ENCODE assay signal across 9 mouse cellular contexts in the genomic region with DNA sequence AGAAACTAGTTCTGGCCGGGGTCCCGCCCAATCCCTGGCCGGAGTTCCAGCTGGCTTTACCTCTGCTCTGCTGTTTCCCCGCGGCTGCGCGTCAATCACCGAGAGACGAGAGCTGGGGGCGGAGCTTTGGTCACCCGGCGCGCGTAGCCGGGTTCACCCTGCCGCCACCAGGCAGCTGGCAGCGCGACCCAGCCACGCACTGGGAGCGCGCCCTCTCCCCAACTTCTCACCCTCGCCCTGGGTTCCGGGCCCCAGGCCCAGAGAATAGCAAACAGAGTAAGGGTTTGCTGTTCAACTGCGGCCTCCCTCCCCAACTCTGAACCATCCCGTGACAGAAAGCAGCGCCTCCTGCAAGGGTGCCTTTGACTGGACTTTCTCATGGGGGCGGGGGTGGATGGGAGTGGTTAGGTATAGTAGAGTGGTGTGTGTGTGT. TPM values are rescaled to one million over a fixed set of nuclear protein-coding genes. Genes with fewer than 3 reads are reported as not detected.
DNase-seq lines count a peak whose midpoint lies in the region; ATAC-seq and TF ChIP-seq lines count a peak whose summit lies in the region.
"Had no signal": no experiment of that assay in that cellular context is flagged by ENCODE, and none has a peak within 500 bp of the region (broad histone marks: within the 10 kb centered on the region; RNA-seq: fewer than 3 reads in every experiment).

No protein-coding gene starts in this region.

- peak overlapping the region; percentile 88 for H3K27ac ChIP-seq in midbrain, embryonic 15.5 days
- H3K27ac ChIP-seq in testis, adult 2 months (ENCODE audit: control insufficient read depth, insufficient read depth, low read depth, low read length) = no peak overlapping the region

- H3K4me1 ChIP-seq in midbrain, embryonic 15.5 days = peaks cover 25% of the 10 kb centered on the region
- peaks cover 18% of the 10 kb centered on the region for H3K4me1 ChIP-seq in testis, adult 2 months (ENCODE audit: control insufficient read depth, insufficient read depth, low read length)

- peak; percentile 62 for ATAC-seq in midbrain, embryonic 15.5 days (replicated peaks)

- 0 out of 2 replicates have a peak, but pooled peaks cover 9% of the 10 kb centered on the region for H3K27me3 ChIP-seq in midbrain, embryonic 15.5 days (replicated peaks)
- peaks cover under 1% of the 10 kb centered on the region; the same call in 1 of the 2 replicates for H3K27me3 ChIP-seq in testis, adult 2 months (ENCODE audit: control insufficient read depth, insufficient read depth, low read length)

- H3K9me3 ChIP-seq in midbrain, embryonic 15.5 days = no peaks in the 10 kb centered on the region

- TF ChIP-seq POLR2A in testis, adult 2 months (IDR thresholded peaks at IDR 0.05; ENCODE audit: control insufficient read depth, low read depth, low read length) = no peak

- peak overlapping the region; percentile 51 for H3K4me3 ChIP-seq in midbrain, embryonic 15.5 days
- H3K4me3 ChIP-seq in testis, adult 2 months (ENCODE audit: control insufficient read depth, low read depth, low read length) = peak overlapping the region; percentile 79

- TF ChIP-seq CTCF in testis, adult 2 months (IDR thresholded peaks at IDR 0.05; ENCODE audit: control insufficient read depth, insufficient read depth, insufficient replicate concordance, low read depth, low read length) = no peak

- peak; percentile 61 for DNase-seq in layer of hippocampus, adult 11-12 months (ENCODE audit: low spot score)
- DNase-seq in layer of hippocampus, adult 8-10 months (ENCODE audit: low spot score in 2 of 2) = no peak
- peak; percentile 95 for DNase-seq in embryo, embryonic 11 days
- peak; percentile 93 for DNase-seq in heart, adult 18-20 months
- DNase-seq in kidney, adult 11 months = peak; percentile 84
- DNase-seq in liver = peak; percentile 78

- WGBS in midbrain, embryonic 15.5 days = under 1% methylated on average over 27 of the region's 27 CpGs

- no peaks in the 10 kb centered on the region for H3K36me3 ChIP-seq in midbrain, embryonic 15.5 days (replicated peaks)
- H3K36me3 ChIP-seq in testis, adult 2 months (ENCODE audit: control insufficient read depth, insufficient read depth, low read length) = no peaks in the 10 kb centered on the region
- H3K36me3 ChIP-seq: G1E had no signal

- H3K4me2 ChIP-seq in midbrain, embryonic 15.5 days = peak overlapping the region; percentile 82

- H3K9ac ChIP-seq in midbrain, embryonic 15.5 days = peak overlapping the region; percentile 59

RNA-seq across cellular contexts. Expression of gene Meis2, which starts 1.4 kb away (rescaled TPM):
- total RNA-seq in layer of hippocampus, adult 8-10 months (2022) = 10 to 100 TPM; 43.4 to 69.1 (median 50.4) TPM
- total RNA-seq in heart, adult 18-20 months (2021) = 10 to 100 TPM; 19.1 to 24.3 TPM
- 74.1 and 86.9 TPM in 2 replicates for polyA plus RNA-seq in midbrain, embryonic 15.5 days (2015; fragmentation: Nextera tagmentation; extraction: Ambion mirVana)
- 1.2 and 1.4 TPM in 2 replicates for polyA plus RNA-seq in testis, adult 2 months (2012; rRNA removed)

Comparison
In these comparisons a context has a peak if more than half of its experiments do, and no peak if none do; other contexts are left out.
1. DNase-seq: peak in layer of hippocampus, adult 11-12 months (single experiment), embryo, embryonic 11 days (single experiment), heart, adult 18-20 months (2 of 2), kidney, adult 11 months (single experiment) and liver (single experiment); none in layer of hippocampus, adult 8-10 months (0 of 2).